Comparison of ENCODE assay signal across 12 mouse cellular contexts in genomic region chr19:46848381-46849268, GRCm38 (mm10).
DNase-seq lines count a peak whose midpoint lies in the region; ATAC-seq and TF ChIP-seq lines count a peak whose summit lies in the region.
"Had no signal": no experiment of that assay in that cellular context is flagged by ENCODE, and none has a peak within 500 bp of the region (broad histone marks: within the 10 kb centered on the region; RNA-seq: fewer than 3 reads in every experiment).

No protein-coding gene starts in this region.

- no peak for TF ChIP-seq EP300 in liver, postnatal 0 days (IDR thresholded peaks at IDR 0.05; ENCODE audit: low read depth)

- no peaks in the 10 kb centered on the region for H3K9me3 ChIP-seq in heart, embryonic 11.5 days (replicated peaks; ENCODE audit: control insufficient read depth, low read length)
- no peaks in the 10 kb centered on the region for H3K9me3 ChIP-seq in midbrain, embryonic 16.5 days (replicated peaks; ENCODE audit: control insufficient read depth, low read length, poor library complexity, severe bottlenecking)
- no peaks in the 10 kb centered on the region for H3K9me3 ChIP-seq in midbrain, embryonic 11.5 days (ENCODE audit: control insufficient read depth, low read length)
- no peaks in the 10 kb centered on the region for H3K9me3 ChIP-seq in kidney, embryonic 15.5 days (replicated peaks)
- no peaks in the 10 kb centered on the region for H3K9me3 ChIP-seq in liver, postnatal 0 days (ENCODE audit: low read length)

- peak overlapping the region; percentile 59; the same call in 1 of the 2 replicates for H3K9ac ChIP-seq in heart, embryonic 11.5 days (ENCODE audit: low read depth, low read length)
- H3K9ac ChIP-seq in midbrain, embryonic 16.5 days (ENCODE audit: low read depth, low read length), result no peak overlapping the region
- no peak overlapping the region for H3K9ac ChIP-seq in midbrain, embryonic 11.5 days (ENCODE audit: low read length)
- no peak overlapping the region for H3K9ac ChIP-seq in kidney, embryonic 15.5 days
- H3K9ac ChIP-seq in liver, postnatal 0 days (replicated peaks), result no peak overlapping the region

- DNase-seq in heart, adult 8-10 months (ENCODE audit: low spot score), result no peak
- DNase-seq in midbrain, embryonic 11.5 days (ENCODE audit: low spot score, missing footprints), result no peak
- DNase-seq in liver, postnatal 0 days, result no peak
- no peak for DNase-seq in adrenal gland, adult 8-10 months
- no peak for DNase-seq in frontal cortex, postnatal 10 days (ENCODE audit: low spot score in 2 of 2)
- DNase-seq: cerebellum, adult 9-10 months; right cerebral cortex, adult 18-20 months had no signal

- no peak for ATAC-seq in heart, embryonic 11.5 days (replicated peaks; ENCODE audit: insufficient number of reproducible peaks, low FRiP score, low TSS enrichment)
- ATAC-seq in midbrain, embryonic 16.5 days, result no peak
- ATAC-seq in midbrain, embryonic 11.5 days (ENCODE audit: low FRiP score), result no peak
- ATAC-seq in kidney, embryonic 15.5 days (replicated peaks; ENCODE audit: low FRiP score), result no peak
- ATAC-seq in liver, postnatal 0 days, result peak; percentile 66
- ATAC-seq: activated CD4-positive, CD25-positive, alpha-beta regulatory T cell, adult 4 months had no signal

- H3K4me2 ChIP-seq in heart, embryonic 11.5 days, result peak overlapping the region; percentile 50
- H3K4me2 ChIP-seq in midbrain, embryonic 16.5 days (ENCODE audit: low read length), result no peak overlapping the region
- H3K4me2 ChIP-seq in midbrain, embryonic 11.5 days, result no peak overlapping the region
- no peak overlapping the region for H3K4me2 ChIP-seq in kidney, embryonic 15.5 days
- 0 out of 2 replicates have a peak overlapping the region, but pooled peaks have one; percentile 16 for H3K4me2 ChIP-seq in liver, postnatal 0 days (ENCODE audit: low read depth, low read length)

- no peaks in the 10 kb centered on the region for H3K27me3 ChIP-seq in heart, embryonic 11.5 days (ENCODE audit: control insufficient read depth, insufficient read depth, low read length)
- no peaks in the 10 kb centered on the region for H3K27me3 ChIP-seq in midbrain, embryonic 16.5 days (ENCODE audit: control insufficient read depth, insufficient read depth, low read depth, low read length)
- no peaks in the 10 kb centered on the region for H3K27me3 ChIP-seq in midbrain, embryonic 11.5 days (ENCODE audit: control insufficient read depth, insufficient read depth, low read length)
- no peaks in the 10 kb centered on the region for H3K27me3 ChIP-seq in kidney, embryonic 15.5 days
- no peaks in the 10 kb centered on the region for H3K27me3 ChIP-seq in liver, postnatal 0 days (ENCODE audit: insufficient read depth, low read length)

- no peaks in the 10 kb centered on the region for H3K36me3 ChIP-seq in heart, embryonic 11.5 days (ENCODE audit: control insufficient read depth, insufficient read depth, low read length)
- H3K36me3 ChIP-seq in midbrain, embryonic 16.5 days (ENCODE audit: control insufficient read depth, insufficient read depth, low read length), result no peaks in the 10 kb centered on the region
- H3K36me3 ChIP-seq in midbrain, embryonic 11.5 days (ENCODE audit: control insufficient read depth, insufficient read depth, low read length), result no peaks in the 10 kb centered on the region
- H3K36me3 ChIP-seq in kidney, embryonic 15.5 days, result no peaks in the 10 kb centered on the region
- no peaks in the 10 kb centered on the region for H3K36me3 ChIP-seq in liver, postnatal 0 days (replicated peaks; ENCODE audit: insufficient read depth, low read length)

- TF ChIP-seq CTCF in liver, postnatal 0 days (IDR thresholded peaks at IDR 0.05; ENCODE audit: low read depth), result no peak

- WGBS in heart, embryonic 11.5 days (ENCODE audit: insufficient replicate concordance), result 50% methylated on average over 14 of the region's 14 CpGs
- whole genome bisulfite sequencing in midbrain, embryonic 16.5 days, result 52% methylated on average over 14 of the region's 14 CpGs
- 78% methylated on average over 14 of the region's 14 CpGs for WGBS in midbrain, embryonic 11.5 days
- 69% methylated on average over 14 of the region's 14 CpGs for WGBS in kidney, embryonic 15.5 days
- 76% methylated on average over 14 of the region's 14 CpGs for WGBS in liver, postnatal 0 days (ENCODE audit: insufficient replicate concordance)

- peaks cover 27% of the 10 kb centered on the region for H3K4me1 ChIP-seq in heart, embryonic 11.5 days (ENCODE audit: control insufficient read depth, insufficient read depth, low read length)
- H3K4me1 ChIP-seq in midbrain, embryonic 16.5 days (ENCODE audit: control insufficient read depth, insufficient read depth, low read length), result peaks cover 5% of the 10 kb centered on the region
- no peaks in the 10 kb centered on the region for H3K4me1 ChIP-seq in midbrain, embryonic 11.5 days (ENCODE audit: control insufficient read depth, insufficient read depth, low read length)
- peaks cover 14% of the 10 kb centered on the region for H3K4me1 ChIP-seq in kidney, embryonic 15.5 days
- peaks cover 33% of the 10 kb centered on the region for H3K4me1 ChIP-seq in liver, postnatal 0 days (ENCODE audit: insufficient read depth)

- peak overlapping the region; percentile 74 for H3K27ac ChIP-seq in heart, embryonic 11.5 days (ENCODE audit: low read depth, low read length)
- H3K27ac ChIP-seq in midbrain, embryonic 16.5 days (ENCODE audit: low read length), result 0 out of 2 replicates have a peak overlapping the region, but pooled peaks have one; percentile 40
- H3K27ac ChIP-seq in midbrain, embryonic 11.5 days (ENCODE audit: low read depth, low read length), result no peak overlapping the region
- peak overlapping the region; percentile 74 for H3K27ac ChIP-seq in kidney, embryonic 15.5 days
- H3K27ac ChIP-seq in liver, postnatal 0 days (ENCODE audit: low read depth), result peak overlapping the region; percentile 86

- no peak overlapping the region for H3K4me3 ChIP-seq in heart, embryonic 11.5 days (ENCODE audit: low read depth, low read length)
- H3K4me3 ChIP-seq in midbrain, embryonic 16.5 days (ENCODE audit: low read depth, low read length), result no peak overlapping the region
- H3K4me3 ChIP-seq in midbrain, embryonic 11.5 days (ENCODE audit: low read depth, low read length), result no peak overlapping the region
- no peak overlapping the region for H3K4me3 ChIP-seq in kidney, embryonic 15.5 days (replicated peaks)
- H3K4me3 ChIP-seq in liver, postnatal 0 days (ENCODE audit: low read depth, low read length), result no peak overlapping the region
- H3K4me3 ChIP-seq: myocyte had no signal

Comparison
In these comparisons a context has a peak if more than half of its experiments do, and no peak if none do; other contexts are left out.
1. H3K4me2 ChIP-seq: peak in heart, embryonic 11.5 days (single experiment) and liver, postnatal 0 days (single experiment); none in midbrain, embryonic 16.5 days (single experiment), midbrain, embryonic 11.5 days (single experiment) and kidney, embryonic 15.5 days (single experiment).